Mouse (Mus musculus) hindbrain, postnatal 0 days (tissue): Measurements from ENCODE around the gene Gpx4. TPM values are rescaled to one million over a fixed set of nuclear protein-coding genes. Genes with fewer than 3 reads are reported as not detected.

ENCODE experiments used
- ATAC-seq: fragments of 200-750 bp; cut with Nextera tagmentation; 2 replicates; pipeline ENCODE4 v1.8.0; 2017; ENCODE audit warnings: mild to moderate bottlenecking, moderate TSS enrichment, moderate library complexity
- DNase-seq: peaks from one replicate; pipeline ENCODE4 v3.0.0-alpha.2; 2015; ENCODE audit warnings: low spot score
- H3K27ac ChIP-seq: fragments of 300-500 bp; sonication (generic); 2 replicates; pipeline ENCODE4 v1.5.1; 2014; ENCODE audit warnings: mild to moderate bottlenecking
- H3K27me3 ChIP-seq: fragments of 300-500 bp; sonication (generic); 2 replicates; pipeline ENCODE4 v1.6.1; 2014; ENCODE audit warnings: low read length, mixed read lengths; ENCODE audit not compliant: insufficient read depth
- H3K36me3 ChIP-seq: fragments of 300-500 bp; sonication (generic); 2 replicates; pipeline ENCODE4 v1.6.1; 2014; ENCODE audit warnings: low read length, mixed read lengths; ENCODE audit not compliant: insufficient read depth
- H3K4me1 ChIP-seq: fragments of 300-500 bp; sonication (generic); 2 replicates; pipeline ENCODE4 v1.6.1; 2014; ENCODE audit warnings: antibody characterized with exemption, low read length, mixed read lengths; ENCODE audit not compliant: insufficient read depth
- H3K4me2 ChIP-seq: fragments of 300-500 bp; sonication (generic); 2 replicates; pipeline ENCODE4 v1.6.1; 2014; ENCODE audit warnings: low read depth, mild to moderate bottlenecking, low read length, moderate library complexity, mixed read lengths
- H3K4me3 ChIP-seq: fragments of 300-500 bp; sonication (generic); 2 replicates; pipeline ENCODE4 v1.5.1; 2014; ENCODE audit warnings: low read length
- H3K9ac ChIP-seq: fragments of 300-500 bp; sonication (generic); replicated peaks from 2 replicates; pipeline ENCODE4 v1.6.1; 2014; ENCODE audit warnings: mild to moderate bottlenecking, low read length, moderate library complexity, mixed read lengths
- H3K9me3 ChIP-seq: fragments of 300-500 bp; sonication (generic); 2 replicates; pipeline ENCODE4 v1.6.1; 2016; ENCODE audit warnings: low read length, mixed read lengths
- CTCF ChIP-seq: IDR thresholded peaks from 2 replicates; pipeline ENCODE4 v1.5.1; 2016; ENCODE audit warnings: antibody characterized with exemption, control low read depth, low read depth
- WGBS: fragments of 180-500 bp; shearing (Covaris S2); extraction: QIAGEN DNeasy Blood & Tissue Kit; methylation state at CpG from one replicate; pipeline ENCODE4 v1.1.7; 2014; 5-methylcytosine and 5-hydroxymethylcytosine counted together
- polyA plus RNA-seq: library from polyadenylated mRNA; unstranded; fragments of >200 nt; fragmentation: Nextera tagmentation; extraction: Ambion mirVana; gene quantifications from 2 replicates; pipeline ENCODE4 v1.2.1, GENCODE M21; 2015
- total RNA-seq: library from RNA; depleted of rRNA; stranded (reverse); fragments of >200 nt; gene quantifications from 2 replicates; pipeline ENCODE4 v1.2.3, GENCODE M21; 2014

The Gpx4 gene
- total and polyA plus RNA-seq, 2 experiments from 2014 or later, result 379 to 757 TPM

DNA sequence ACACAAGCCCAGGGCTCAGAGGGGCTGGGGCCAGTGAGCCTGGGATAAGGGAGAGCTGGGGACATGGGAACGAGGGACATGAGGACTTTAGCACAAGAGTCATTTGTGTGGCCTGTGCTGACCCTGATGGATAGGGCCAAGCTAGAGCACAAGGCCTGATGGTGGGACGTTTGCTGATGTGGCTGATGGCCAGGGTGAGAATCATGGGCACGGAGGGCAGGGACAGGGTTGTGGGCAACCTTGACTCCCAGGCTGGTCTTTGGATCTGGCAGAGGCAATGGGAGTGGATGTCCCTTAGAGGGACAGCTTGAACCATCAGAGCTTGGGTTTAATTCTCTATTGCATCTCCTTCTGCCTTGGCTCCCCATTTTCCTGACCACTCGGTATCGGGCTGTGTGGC, 30.3 kb downstream of the Gpx4 start:
- no peak overlapping the region for H3K27ac ChIP-seq
- no peak overlapping the region for H3K9ac ChIP-seq
- H3K4me3 ChIP-seq, result no peak overlapping the region
- no peak for ATAC-seq
- H3K4me1 ChIP-seq, result no peaks in the 10 kb centered on the region; the same call in 1 of the 2 replicates
- no peaks in the 10 kb centered on the region for H3K9me3 ChIP-seq
- no peaks in the 10 kb centered on the region for H3K27me3 ChIP-seq
- TF ChIP-seq CTCF, result no peak
- DNase-seq, result no peak
- H3K4me2 ChIP-seq, result no peak overlapping the region
- peaks cover 27% of the 10 kb centered on the region for H3K36me3 ChIP-seq
- 85% methylated on average over 5 of the region's 5 CpGs for WGBS

DNA sequence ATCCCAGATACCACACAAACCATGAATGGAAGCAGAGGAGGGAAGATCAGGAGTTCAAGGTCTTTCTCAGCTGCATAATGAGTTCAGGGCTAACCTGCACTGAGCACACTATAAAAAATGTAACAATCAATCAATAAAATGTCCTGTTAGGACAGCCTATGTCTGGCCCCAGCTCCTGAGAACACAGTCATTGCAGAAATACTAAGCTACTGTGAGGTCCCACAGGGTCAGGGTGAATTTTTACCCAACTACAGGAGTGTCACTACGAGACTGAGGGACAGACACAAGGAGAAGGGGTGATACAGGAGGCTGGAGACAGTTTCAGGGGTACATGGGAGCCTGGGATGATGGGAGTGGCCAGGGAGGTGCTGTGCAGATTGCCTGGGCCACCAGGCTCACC, 31.4 kb downstream of the Gpx4 start:
- no peaks in the 10 kb centered on the region; the same call in 1 of the 2 replicates for H3K4me1 ChIP-seq
- H3K4me3 ChIP-seq, result no peak overlapping the region
- WGBS, result 95% methylated on average over 1 of the region's 1 CpGs
- H3K27ac ChIP-seq, result no peak overlapping the region
- ATAC-seq (no peak), DNase-seq (no peak)
- H3K4me2 ChIP-seq, result no peak overlapping the region
- H3K9me3 ChIP-seq, result no peaks in the 10 kb centered on the region
- peaks cover 36% of the 10 kb centered on the region for H3K36me3 ChIP-seq
- no peaks in the 10 kb centered on the region for H3K27me3 ChIP-seq
- TF ChIP-seq CTCF, result no peak
- H3K9ac ChIP-seq, result no peak overlapping the region

GRCm38 (mm10) chr10:80080396-80081070, 33.6 kb downstream of the Gpx4 start:
- no peak overlapping the region for H3K9ac ChIP-seq
- H3K4me3 ChIP-seq, result no peak overlapping the region
- no peaks in the 10 kb centered on the region for H3K9me3 ChIP-seq
- DNase-seq, result no peak
- 83% methylated on average over 16 of the region's 16 CpGs for WGBS
- H3K27me3 ChIP-seq, result no peaks in the 10 kb centered on the region
- H3K36me3 ChIP-seq, result peaks cover 40% of the 10 kb centered on the region
- no peak overlapping the region for H3K27ac ChIP-seq
- TF ChIP-seq CTCF, result no peak
- no peaks in the 10 kb centered on the region; the same call in 1 of the 2 replicates for H3K4me1 ChIP-seq
- no peak for ATAC-seq
- H3K4me2 ChIP-seq, result no peak overlapping the region

- WGBS, result 77% methylated on average over 3 of the region's 3 CpGs
- Histone ChIP-seq H3K4me3 (no peak overlapping the region), H3K36me3 (peaks cover 40% of the 10 kb centered on the region), H3K9ac (no peak overlapping the region), H3K9me3 (no peaks in the 10 kb centered on the region), H3K27me3 (no peaks in the 10 kb centered on the region), H3K4me1 (no peaks in the 10 kb centered on the region), H3K27ac (no peak overlapping the region), H3K4me2 (no peak overlapping the region)
- TF ChIP-seq CTCF, result no peak
- DNase-seq (no peak), ATAC-seq (no peak)
Observed at GRCm38 (mm10) chr10:80081075-80081474, 34.1 kb downstream of the Gpx4 start.

- no peak for TF ChIP-seq CTCF
- no peaks in the 10 kb centered on the region for H3K9me3 ChIP-seq
- 64% methylated on average over 9 of the region's 9 CpGs for WGBS
- H3K4me2 ChIP-seq, result no peak overlapping the region
- H3K36me3 ChIP-seq, result peaks cover 33% of the 10 kb centered on the region
- H3K27me3 ChIP-seq, result no peaks in the 10 kb centered on the region
- ATAC-seq (no peak), DNase-seq (peak; percentile 6)
- H3K27ac ChIP-seq, result no peak overlapping the region
- H3K4me3 ChIP-seq, result no peak overlapping the region
- H3K4me1 ChIP-seq, result no peaks in the 10 kb centered on the region
- no peak overlapping the region for H3K9ac ChIP-seq
Observed at GRCm38 (mm10) chr10:80084817-80085487, 38.0 kb downstream of the Gpx4 start.

GRCm38 (mm10) chr10:80086847-80087246, 39.9 kb downstream of the Gpx4 start:
- H3K27ac ChIP-seq, result no peak overlapping the region
- no peak overlapping the region for H3K4me3 ChIP-seq
- no peaks in the 10 kb centered on the region for H3K4me1 ChIP-seq
- H3K9me3 ChIP-seq, result no peaks in the 10 kb centered on the region
- DNase-seq (no peak), ATAC-seq (no peak)
- peaks cover 18% of the 10 kb centered on the region; the same call in 1 of the 2 replicates for H3K36me3 ChIP-seq
- H3K9ac ChIP-seq, result no peak overlapping the region
- no peak overlapping the region for H3K4me2 ChIP-seq
- no peaks in the 10 kb centered on the region for H3K27me3 ChIP-seq
- WGBS, result 64% methylated on average over 3 of the region's 3 CpGs
- no peak for TF ChIP-seq CTCF

DNA sequence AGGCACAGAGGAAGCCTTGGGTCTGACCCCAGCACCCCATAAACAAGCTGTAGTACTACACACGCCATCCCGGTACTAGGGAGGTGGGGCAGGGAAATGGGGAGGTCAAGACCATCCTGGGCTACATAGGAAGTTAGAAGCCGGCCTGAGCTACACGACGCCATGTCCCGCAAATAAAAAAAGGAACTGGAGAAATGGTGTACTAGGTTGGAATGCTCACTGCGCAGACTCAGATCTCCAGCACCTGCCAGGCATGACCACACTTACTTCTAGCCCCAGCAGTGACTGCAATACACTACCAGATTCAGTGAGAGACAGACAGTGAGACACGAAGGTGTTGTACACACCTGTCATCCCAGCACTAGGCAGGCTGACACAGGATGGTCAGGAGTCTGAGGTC, 40.5 kb downstream of the Gpx4 start:
- Histone ChIP-seq H3K4me3 (no peak overlapping the region), H3K36me3 (peaks cover 11% of the 10 kb centered on the region; the same call in 1 of the 2 replicates), H3K4me1 (no peaks in the 10 kb centered on the region), H3K4me2 (no peak overlapping the region), H3K27ac (no peak overlapping the region), H3K9me3 (no peaks in the 10 kb centered on the region), H3K9ac (no peak overlapping the region), H3K27me3 (no peaks in the 10 kb centered on the region)
- no peak for DNase-seq
- ATAC-seq, result no peak
- no peak for TF ChIP-seq CTCF
- WGBS, result 96% methylated on average over 8 of the region's 8 CpGs
